Mouse (Mus musculus) midbrain, embryonic 16.5 days (tissue): ENCODE measurements around the gene Cd4. TPM values are rescaled to one million over a fixed set of nuclear protein-coding genes. Genes with fewer than 3 reads are reported as not detected.
"Not testable (repeated sequence)": the region's sequence is repeated elsewhere in the genome, so short reads cannot be mapped to it uniquely, and the experiment has no call there.

Source experiments
- ATAC-seq: fragments of 200-750 bp; cut with Nextera tagmentation; 2 replicates; pipeline ENCODE4 v1.8.0; 2017; ENCODE audit warnings: moderate TSS enrichment
- H3K27ac ChIP-seq: fragments of 300-500 bp; sonication (generic); 2 replicates; pipeline ENCODE4 v1.5.1; 2014; ENCODE audit warnings: mild to moderate bottlenecking, low read length, mixed read lengths
- H3K27me3 ChIP-seq: fragments of 300-500 bp; sonication (generic); 2 replicates; pipeline ENCODE4 v1.6.1; 2014; ENCODE audit warnings: low read depth, low read length, mixed read lengths; ENCODE audit not compliant: control insufficient read depth, insufficient read depth
- H3K36me3 ChIP-seq: fragments of 300-500 bp; sonication (generic); 2 replicates; pipeline ENCODE4 v1.6.1; 2014; ENCODE audit warnings: mild to moderate bottlenecking, low read length, moderate library complexity, mixed read lengths; ENCODE audit not compliant: control insufficient read depth, insufficient read depth
- H3K4me1 ChIP-seq: fragments of 300-500 bp; sonication (generic); 2 replicates; pipeline ENCODE4 v1.6.1; 2014; ENCODE audit warnings: mild to moderate bottlenecking, low read length, mixed read lengths; ENCODE audit not compliant: control insufficient read depth, insufficient read depth
- H3K4me2 ChIP-seq: fragments of 300-500 bp; sonication (generic); 2 replicates; pipeline ENCODE4 v1.6.1; 2014; ENCODE audit warnings: mild to moderate bottlenecking, low read length, mixed read lengths
- H3K4me3 ChIP-seq: fragments of 300-500 bp; sonication (generic); 2 replicates; pipeline ENCODE4 v1.5.1; 2014; ENCODE audit warnings: low read depth, mild to moderate bottlenecking, low read length, moderate library complexity, mixed read lengths
- H3K9ac ChIP-seq: fragments of 300-500 bp; sonication (generic); 2 replicates; pipeline ENCODE4 v1.6.1; 2014; ENCODE audit warnings: low read depth, low read length, mixed read lengths
- H3K9me3 ChIP-seq: fragments of 300-500 bp; sonication (generic); replicated peaks from 2 replicates; pipeline ENCODE4 v1.6.1; 2014; ENCODE audit warnings: mild to moderate bottlenecking, low read length, mixed read lengths; ENCODE audit not compliant: control insufficient read depth, poor library complexity, severe bottlenecking
- whole genome bisulfite sequencing: fragments of 180-500 bp; shearing (Covaris S2); extraction: QIAGEN DNeasy Blood & Tissue Kit; methylation state at CpG from one replicate; pipeline ENCODE4 v1.1.7; 2014; 5-methylcytosine and 5-hydroxymethylcytosine counted together
- polyA plus RNA-seq: library from polyadenylated mRNA; unstranded; fragments of >200 nt; fragmentation: Nextera tagmentation; extraction: Ambion mirVana; gene quantifications from 2 replicates; pipeline ENCODE4 v1.2.1, GENCODE M21; 2015

Gene Cd4
- polyA plus RNA-seq, 1 experiment from 2014 or later: 0.11 TPM

- WGBS: 95% methylated on average over 2 of the region's 2 CpGs
- not testable (repeated sequence) for H3K27me3 ChIP-seq, H3K9ac ChIP-seq, H3K27ac ChIP-seq, H3K4me1 ChIP-seq, H3K36me3 ChIP-seq, ATAC-seq, H3K4me3 ChIP-seq, H3K9me3 ChIP-seq, H3K4me2 ChIP-seq
These were observed 6.1 kb upstream of the Cd4 start for GRCm38 (mm10) chr6:124894113-124894512.

- ATAC-seq: no peak
- no peaks in the 10 kb centered on the region for H3K27me3 ChIP-seq
- H3K4me1 ChIP-seq: no peaks in the 10 kb centered on the region
- 55% methylated on average over 6 of the region's 6 CpGs for WGBS
- H3K9ac ChIP-seq: no peak overlapping the region
- no peak overlapping the region for H3K27ac ChIP-seq
- no peak overlapping the region for H3K4me3 ChIP-seq
- H3K9me3 ChIP-seq: no peaks in the 10 kb centered on the region
- no peak overlapping the region for H3K4me2 ChIP-seq
- no peaks in the 10 kb centered on the region for H3K36me3 ChIP-seq
These were observed 3.0 kb upstream of the Cd4 start for GRCm38 (mm10) chr6:124890997-124891396.

DNA sequence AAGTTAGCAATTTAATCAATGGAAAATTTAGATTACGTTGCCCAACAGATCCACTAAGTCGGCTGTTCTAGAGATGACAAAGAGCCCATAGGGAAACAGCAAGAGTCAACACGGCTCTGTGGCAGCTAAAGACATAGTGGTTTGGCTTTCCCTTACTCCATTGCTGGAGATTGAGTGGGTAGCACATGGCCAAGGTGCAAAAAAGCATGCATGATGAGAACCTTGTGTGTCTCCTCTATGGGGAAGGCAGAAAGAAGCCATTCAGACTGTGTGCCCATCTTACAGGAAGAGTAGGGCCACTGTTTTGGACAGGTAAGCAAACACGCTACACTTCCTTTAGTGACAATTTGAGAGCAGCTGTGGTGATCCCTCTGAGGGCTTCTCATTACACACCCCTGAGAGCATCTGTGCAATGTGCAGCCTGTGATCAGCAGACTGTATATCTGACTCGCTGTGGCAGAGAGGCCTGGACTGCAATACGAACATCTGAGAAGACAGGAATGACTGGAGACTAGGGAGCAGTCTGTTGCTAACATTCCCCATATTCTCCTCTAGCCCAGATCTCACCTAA is 619 bp upstream of the Cd4 start:
- no peak for ATAC-seq
- Histone ChIP-seq H3K36me3 (no peaks in the 10 kb centered on the region), H3K4me1 (no peaks in the 10 kb centered on the region), H3K27ac (no peak overlapping the region), H3K9ac (no peak overlapping the region), H3K9me3 (no peaks in the 10 kb centered on the region), H3K27me3 (no peaks in the 10 kb centered on the region), H3K4me3 (no peak overlapping the region), H3K4me2 (no peak overlapping the region)
- 89% methylated on average over 6 of the region's 6 CpGs for WGBS

DNA sequence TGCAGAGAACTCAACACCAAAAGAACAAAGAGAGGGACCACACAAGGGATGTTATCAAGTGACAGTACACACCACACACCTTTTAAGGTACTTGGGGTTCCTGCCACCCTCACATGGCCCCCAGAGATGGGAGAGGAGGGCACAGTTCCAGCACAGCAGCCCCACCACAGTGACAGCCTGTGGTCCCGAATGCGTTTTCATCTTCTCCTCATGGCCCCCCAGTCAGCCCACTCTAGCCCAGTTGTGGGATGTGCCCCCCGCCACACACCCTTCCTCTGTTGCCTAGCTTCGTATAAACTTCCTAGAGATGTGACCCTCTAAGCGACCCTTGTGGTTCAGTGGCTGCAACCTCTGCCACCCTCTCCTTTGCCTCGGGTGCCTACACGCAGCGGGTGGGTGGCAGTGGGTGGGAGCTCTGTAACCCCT is 2.1 kb downstream of the Cd4 start:
- Histone ChIP-seq H3K4me1 (no peaks in the 10 kb centered on the region), H3K9ac (no peak overlapping the region), H3K4me3 (no peak overlapping the region), H3K4me2 (no peak overlapping the region), H3K9me3 (no peaks in the 10 kb centered on the region), H3K36me3 (no peaks in the 10 kb centered on the region), H3K27me3 (no peaks in the 10 kb centered on the region), H3K27ac (no peak overlapping the region)
- no peak for ATAC-seq
- 92% methylated on average over 8 of the region's 8 CpGs for WGBS

- Histone ChIP-seq H3K27me3 (no peaks in the 10 kb centered on the region), H3K4me2 (no peak overlapping the region), H3K9me3 (no peaks in the 10 kb centered on the region), H3K27ac (no peak overlapping the region), H3K4me3 (no peak overlapping the region), H3K9ac (no peak overlapping the region), H3K4me1 (no peaks in the 10 kb centered on the region), H3K36me3 (no peaks in the 10 kb centered on the region)
- no peak for ATAC-seq
- whole genome bisulfite sequencing: 75% methylated on average over 10 of the region's 10 CpGs
These were observed 3.1 kb downstream of the Cd4 start for GRCm38 (mm10) chr6:124884714-124885500.

- Histone ChIP-seq H3K27me3 (no peaks in the 10 kb centered on the region), H3K4me3 (no peak overlapping the region), H3K27ac (no peak overlapping the region; the same call in 1 of the 2 replicates), H3K9me3 (no peaks in the 10 kb centered on the region), H3K9ac (no peak overlapping the region), H3K4me2 (no peak overlapping the region), H3K4me1 (no peaks in the 10 kb centered on the region), H3K36me3 (no peaks in the 10 kb centered on the region)
- WGBS: 37% methylated on average over 6 of the region's 10 CpGs
- no peak for ATAC-seq
These were observed 4.7 kb downstream of the Cd4 start for GRCm38 (mm10) chr6:124883351-124883750.

DNA sequence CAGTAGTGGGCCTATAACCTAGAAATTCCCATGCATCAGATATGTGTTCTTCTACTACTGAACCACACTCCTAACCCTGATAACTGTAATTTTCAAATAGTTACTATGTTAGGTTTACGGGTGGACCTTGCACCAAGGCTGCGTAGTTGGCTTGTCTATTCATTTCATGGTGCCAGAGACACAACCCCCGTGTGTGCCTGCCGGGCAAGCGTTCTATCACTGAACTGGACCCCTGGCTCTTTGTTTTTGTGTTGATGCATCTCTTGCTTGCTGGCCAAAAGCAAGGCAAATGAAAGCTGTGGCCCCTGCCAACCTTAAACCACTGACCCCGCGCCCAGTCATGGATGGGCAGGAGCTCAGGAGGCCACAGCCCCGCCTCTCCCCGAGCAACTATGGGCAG is 6.2 kb downstream of the Cd4 start:
- ATAC-seq: no peak
- H3K27me3 ChIP-seq: no peaks in the 10 kb centered on the region
- no peaks in the 10 kb centered on the region for H3K4me1 ChIP-seq
- H3K27ac ChIP-seq: no peak overlapping the region
- no peak overlapping the region for H3K4me3 ChIP-seq
- H3K9me3 ChIP-seq: no peaks in the 10 kb centered on the region
- 88% methylated on average over 9 of the region's 9 CpGs for WGBS
- no peaks in the 10 kb centered on the region for H3K36me3 ChIP-seq
- no peak overlapping the region for H3K9ac ChIP-seq
- no peak overlapping the region for H3K4me2 ChIP-seq

DNA sequence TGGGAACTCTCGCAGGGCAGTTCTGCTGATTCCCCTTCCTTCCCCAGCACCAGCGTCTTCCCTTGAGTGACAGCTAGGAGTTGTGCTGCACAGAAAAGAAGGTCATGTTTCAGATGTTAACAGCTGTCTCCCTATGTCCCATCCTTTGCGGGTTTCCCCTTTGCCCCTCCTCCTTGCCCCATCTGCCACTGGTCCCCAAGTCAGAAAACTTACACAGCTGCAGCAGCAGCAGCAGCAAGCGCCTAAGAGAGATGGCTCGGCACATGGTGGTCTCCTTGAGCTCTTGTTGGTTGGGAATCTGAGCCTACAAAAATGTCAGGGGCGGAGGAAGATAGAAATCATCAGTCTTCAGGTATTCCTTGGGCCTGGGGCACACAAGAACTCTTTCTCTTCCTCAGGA is 8.6 kb downstream of the Cd4 start:
- Histone ChIP-seq H3K4me2 (no peak overlapping the region), H3K36me3 (no peaks in the 10 kb centered on the region), H3K9ac (no peak overlapping the region), H3K27ac (no peak overlapping the region), H3K9me3 (no peaks in the 10 kb centered on the region), H3K4me3 (no peak overlapping the region), H3K27me3 (no peaks in the 10 kb centered on the region), H3K4me1 (no peaks in the 10 kb centered on the region)
- WGBS: 65% methylated on average over 6 of the region's 6 CpGs
- ATAC-seq: no peak

- H3K4me2 ChIP-seq: no peak overlapping the region
- H3K4me3 ChIP-seq: no peak overlapping the region
- H3K27me3 ChIP-seq: no peaks in the 10 kb centered on the region
- no peak overlapping the region for H3K27ac ChIP-seq
- ATAC-seq: no peak
- no peaks in the 10 kb centered on the region for H3K9me3 ChIP-seq
- H3K36me3 ChIP-seq: no peaks in the 10 kb centered on the region
- WGBS: 62% methylated on average over 2 of the region's 3 CpGs
- no peak overlapping the region for H3K9ac ChIP-seq
- H3K4me1 ChIP-seq: no peaks in the 10 kb centered on the region
These were observed 13.7 kb downstream of the Cd4 start for GRCm38 (mm10) chr6:124874348-124874747.
